Mouse (Mus musculus): Measurements from ENCODE around the gene Fahd2a. TPM values are rescaled to one million over a fixed set of nuclear protein-coding genes. Genes with fewer than 3 reads are reported as not detected.

Fahd2a gene
- 10 to 100 TPM; 22.0 to 22.7 TPM for total RNA-seq (2021)
- long read RNA-seq, experiment 1, transcript Fahd2a-201 (8 exons, 1,211 nt) = major isoform, 34 of 39 reads
- long read RNA-seq, experiment 1, partial matches to known transcripts = 2 of 39 reads
- long read RNA-seq, experiment 1, other reads (novel, unspliced or antisense) = 2 of 39 reads
- long read RNA-seq, experiment 2, transcript Fahd2a-201 (8 exons, 1,211 nt) = major isoform, 41 of 51 reads
- long read RNA-seq, experiment 2, partial matches to known transcripts = 5 of 51 reads
- long read RNA-seq, experiment 2, other reads (novel, unspliced or antisense) = 3 of 51 reads

- peak; percentile 73 to 75 for DNase-seq
- intact Hi-C loops (cut with DNase I) = no loop called here
Measured at GRCm38 (mm10) chr2:127444055-127444789, at the start of gene Fahd2a. Gene Fahd2a, minus strand, starts transcription at chr2:127444565.

DNA sequence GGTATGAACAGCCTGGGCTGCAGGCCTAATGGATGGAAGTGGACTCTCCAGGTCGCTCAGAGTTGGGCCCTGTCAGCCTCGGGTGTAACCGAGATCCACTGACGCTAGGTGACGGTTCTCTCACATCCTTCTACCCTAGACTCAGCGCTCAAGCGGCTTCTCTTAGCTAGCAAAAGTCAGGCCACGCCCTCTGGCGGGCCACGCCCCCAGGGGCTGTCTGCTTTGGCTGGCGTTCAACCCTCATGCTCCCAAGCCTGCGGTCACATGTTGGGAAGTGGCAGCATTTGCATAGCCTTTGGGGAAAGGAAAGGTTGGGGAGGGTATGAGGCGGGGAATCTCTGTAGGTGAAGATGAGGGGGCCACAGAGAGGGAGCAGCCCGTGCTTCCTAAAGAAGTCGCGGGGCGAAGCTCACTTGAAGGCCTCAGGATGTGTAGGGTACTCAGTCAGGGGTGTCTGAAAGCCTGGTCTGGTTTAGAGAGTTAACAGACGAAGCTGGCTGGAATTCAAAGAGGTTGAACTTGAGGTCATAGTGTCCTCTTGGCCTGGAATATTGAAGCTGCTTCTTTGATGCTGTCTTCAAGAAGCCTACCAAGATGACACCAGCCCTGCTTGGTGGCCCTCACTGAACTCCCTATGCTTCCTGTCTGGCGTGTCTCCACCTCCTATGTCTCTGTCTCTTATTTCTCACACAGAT is 40.3 kb upstream of the Fahd2a start:
- intact Hi-C loops (cut with DNase I) = no loop called here
- DNase-seq = peak; percentile 26 to 32

- intact Hi-C loops (cut with DNase I) = no loop called here
- no peak for DNase-seq
Measured at GRCm38 (mm10) chr2:127483001-127483400, 38.6 kb upstream of the Fahd2a start.

- intact Hi-C loops (cut with DNase I) = no loop called here
- peak; percentile 68 to 69 for DNase-seq
Measured at GRCm38 (mm10) chr2:127482533-127482911, 38.2 kb upstream of the Fahd2a start.

- DNase-seq = peak in 1 of 2 experiments; percentile 30
- intact Hi-C loops (cut with DNase I) = no loop called here
Measured at GRCm38 (mm10) chr2:127481841-127482532, 37.6 kb upstream of the Fahd2a start.

GRCm38 (mm10) chr2:127479763-127480162 is 35.4 kb upstream of the Fahd2a start:
- no peak for DNase-seq
- intact Hi-C loops (cut with DNase I) = no loop called here

DNA sequence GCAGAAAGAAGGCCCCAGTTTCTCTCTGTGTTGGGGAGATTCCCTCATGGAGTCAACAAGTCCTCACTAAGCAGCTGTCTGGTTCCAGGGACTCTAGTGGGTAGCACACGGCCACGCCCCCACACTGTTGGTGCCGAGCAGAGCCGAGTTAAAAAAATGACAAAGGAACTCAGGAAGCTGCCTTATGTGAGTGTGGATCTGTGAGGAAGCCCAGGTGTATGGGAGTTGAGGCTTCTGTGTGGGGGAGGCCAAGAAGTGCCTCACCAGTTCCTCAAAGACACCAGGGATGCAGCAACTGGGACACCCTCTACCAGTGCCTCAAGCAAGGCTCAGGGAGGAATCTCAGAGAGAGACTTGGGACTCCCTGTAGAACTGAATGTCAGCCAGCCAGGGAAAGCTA is 34.8 kb upstream of the Fahd2a start:
- no peak for DNase-seq
- intact Hi-C loops (cut with DNase I) = no loop called here

- intact Hi-C loops (cut with DNase I) = no loop called here
- no peak for DNase-seq
Measured at GRCm38 (mm10) chr2:127472279-127472678, 27.9 kb upstream of the Fahd2a start.

GRCm38 (mm10) chr2:127471281-127471680 is 26.9 kb upstream of the Fahd2a start:
- intact Hi-C loops (cut with DNase I) = no loop called here
- no peak for DNase-seq

GRCm38 (mm10) chr2:127470661-127471060 is 26.3 kb upstream of the Fahd2a start:
- intact Hi-C loops (cut with DNase I) = no loop called here

GRCm38 (mm10) chr2:127470183-127470582 is 25.8 kb upstream of the Fahd2a start:
- intact Hi-C loops (cut with DNase I) = no loop called here
- no peak for DNase-seq

More at GRCm38 (mm10) chr2:127470661-127471060, 26.3 kb upstream of the Fahd2a start:
- DNase-seq = no peak

- intact Hi-C loops (cut with DNase I) = loop anchor here (1.0 to 5.0 kb wide), 2 partner anchors 39 to 95 kb away; no protein-coding TSS in a partner anchor
- DNase-seq = peak; percentile 35 to 38
Measured at GRCm38 (mm10) chr2:127462314-127462713, 17.9 kb upstream of the Fahd2a start.

DNA sequence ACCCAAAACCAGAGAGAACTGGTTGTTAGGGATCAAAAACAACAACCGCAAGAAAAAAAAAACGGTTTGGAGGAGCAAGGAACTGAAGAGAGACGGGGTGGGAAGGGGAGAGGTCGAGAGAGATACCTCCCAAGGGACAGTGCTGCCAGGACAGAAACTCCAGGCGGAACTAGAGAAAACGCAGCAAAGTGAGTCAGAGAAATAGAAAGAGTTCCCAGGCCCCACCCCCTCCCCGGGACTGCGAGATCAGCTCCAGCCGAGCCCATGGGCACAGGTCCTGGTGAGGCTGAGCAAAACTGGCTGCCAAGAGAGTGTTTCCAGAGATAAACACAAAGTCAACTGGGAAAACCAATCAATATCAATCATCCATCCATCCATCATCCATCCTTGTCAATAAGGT is 17.0 kb upstream of the Fahd2a start:
- no peak for DNase-seq
- intact Hi-C loops (cut with DNase I) = loop anchor here (5.0 kb wide), 1 partner anchor 96 kb away; no protein-coding TSS in a partner anchor

- DNase-seq = no peak
- intact Hi-C loops (cut with DNase I) = no loop called here
Measured at GRCm38 (mm10) chr2:127459341-127459740, 15.0 kb upstream of the Fahd2a start.

- DNase-seq = peak; percentile 41 to 65
- intact Hi-C loops (cut with DNase I) = no loop called here
Measured at GRCm38 (mm10) chr2:127453764-127454163, 9.4 kb upstream of the Fahd2a start.

GRCm38 (mm10) chr2:127453141-127453540 is 8.8 kb upstream of the Fahd2a start:
- DNase-seq = no peak
- intact Hi-C loops (cut with DNase I) = no loop called here

GRCm38 (mm10) chr2:127451748-127452147 is 7.4 kb upstream of the Fahd2a start:
- DNase-seq = no peak
- intact Hi-C loops (cut with DNase I) = no loop called here

DNA sequence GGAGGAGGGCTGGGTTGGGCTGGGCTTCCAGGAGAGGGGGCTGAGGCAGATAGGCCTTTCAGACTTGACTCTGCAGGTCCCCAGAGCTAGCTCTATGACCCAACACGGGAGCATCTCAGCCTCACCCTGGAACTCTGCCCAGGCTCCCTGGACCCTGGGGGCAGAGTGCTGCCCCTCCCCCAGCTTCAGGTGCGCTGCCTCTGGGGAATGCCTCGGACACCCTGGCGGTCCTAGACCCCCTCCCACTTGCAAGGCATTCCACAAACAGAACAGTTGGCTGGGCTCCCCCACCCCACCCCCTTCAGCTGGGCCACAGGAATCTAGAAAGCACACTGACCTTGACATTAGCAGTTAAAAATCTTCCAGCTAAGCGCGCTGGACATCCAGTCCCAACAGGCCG is 5.3 kb upstream of the Fahd2a start:
- no peak for DNase-seq
- intact Hi-C loops (cut with DNase I) = no loop called here

DNA sequence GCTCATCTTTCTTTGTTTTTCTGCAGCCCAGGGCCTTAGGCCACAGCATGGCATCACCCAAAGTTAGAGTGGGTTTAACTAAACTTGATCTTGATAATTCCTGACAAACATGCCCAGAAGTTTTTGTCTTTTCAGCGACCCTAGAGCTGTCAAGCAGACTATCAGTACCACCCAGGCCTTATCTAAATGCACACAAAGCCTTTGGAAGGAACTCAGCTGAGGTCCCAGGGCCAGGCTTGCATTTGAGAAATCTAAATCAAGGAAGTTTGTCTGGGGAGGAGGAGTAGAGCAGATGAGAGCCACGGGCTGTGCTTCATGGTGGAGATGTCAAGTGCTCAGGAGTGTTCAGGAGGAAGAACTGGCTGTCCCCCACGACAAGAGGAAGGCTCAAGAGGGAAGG is 2.5 kb upstream of the Fahd2a start:
- intact Hi-C loops (cut with DNase I) = no loop called here

DNA sequence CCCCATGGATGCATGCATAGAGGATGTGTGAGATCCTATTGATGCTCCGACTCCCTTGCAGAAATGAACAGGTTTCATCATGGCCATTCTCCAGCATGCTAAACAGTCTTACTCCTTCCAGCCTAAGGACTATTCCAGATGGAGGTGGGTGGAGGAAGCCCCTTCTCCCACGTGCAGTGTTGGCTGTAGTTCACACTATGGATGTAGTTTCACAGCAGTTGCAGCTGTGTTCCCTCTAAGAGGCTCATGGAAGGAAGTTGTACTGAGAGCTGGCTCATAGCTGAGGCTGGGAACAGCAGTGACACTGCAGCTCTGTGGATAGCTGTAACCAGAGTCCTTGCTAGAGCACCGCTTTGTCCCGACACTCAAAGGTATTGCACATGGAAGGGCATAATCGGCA is 6.7 kb downstream of the Fahd2a start:
- intact Hi-C loops (cut with DNase I) = no loop called here
- no peak for DNase-seq

More for the DNA sequence above, 2.5 kb upstream of the Fahd2a start:
- DNase-seq = no peak

DNA sequence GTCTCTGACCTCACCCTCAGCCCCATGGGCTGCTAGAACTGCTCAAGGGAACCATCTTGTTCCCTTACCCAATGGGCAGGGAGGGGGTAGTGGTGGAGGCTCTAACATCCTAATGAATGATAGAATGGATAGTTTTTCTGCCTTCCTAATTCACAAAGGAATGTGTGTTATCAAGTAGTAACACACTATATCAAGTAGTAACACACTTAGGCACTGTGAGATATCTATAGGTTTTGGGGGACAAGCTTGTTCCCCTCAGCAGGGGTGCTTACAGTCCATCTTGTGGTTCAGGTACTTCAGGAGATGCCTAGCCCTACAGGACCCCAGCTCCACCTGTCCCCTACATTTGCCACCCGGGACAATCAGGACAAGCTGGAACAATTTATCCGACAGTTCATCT is 8.8 kb downstream of the Fahd2a start:
- intact Hi-C loops (cut with DNase I) = no loop called here

More for the DNA sequence above, 8.8 kb downstream of the Fahd2a start:
- DNase-seq = no peak

All from gastrocnemius, postnatal 36 days (tissue).